Mouse (Mus musculus): ENCODE measurements around the gene Mapkapk3. TPM values are rescaled to one million over a fixed set of nuclear protein-coding genes. Genes with fewer than 3 reads are reported as not detected.
"Not testable (repeated sequence)": the region's sequence is repeated elsewhere in the genome, so short reads cannot be mapped to it uniquely, and the experiment has no call there.

Mapkapk3 gene
- polyA plus RNA-seq, 1 experiment from 2014 or later = 24.2 TPM

DNA sequence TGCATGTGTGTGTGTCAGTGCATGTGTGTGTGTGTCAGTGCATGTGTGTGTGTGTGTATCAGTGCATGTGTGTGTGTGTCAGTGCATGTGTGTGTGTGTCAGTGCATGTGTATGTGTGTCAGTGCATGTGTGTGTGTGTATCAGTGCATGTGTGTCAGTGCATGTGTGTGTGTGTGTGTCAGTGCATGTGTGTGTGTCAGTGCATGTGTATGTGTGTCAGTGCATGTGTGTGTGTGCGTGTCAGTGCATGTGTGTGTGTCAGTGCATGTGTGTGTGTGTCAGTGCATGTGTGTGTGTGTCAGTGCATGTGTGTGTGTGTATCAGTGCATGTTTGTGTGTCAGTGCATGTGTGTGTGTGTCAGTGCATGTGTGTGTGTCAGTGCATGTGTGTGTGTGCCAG lies 17.0 kb upstream of the Mapkapk3 start:
- ATAC-seq (ENCODE audit: insufficient number of reproducible peaks, low FRiP score, low TSS enrichment, low read depth); H3K4me2 ChIP-seq; H3K27me3 ChIP-seq; H3K27ac ChIP-seq; H3K9me3 ChIP-seq; H3K9ac ChIP-seq; H3K4me3 ChIP-seq; H3K36me3 ChIP-seq: not testable (repeated sequence)
- 96% methylated on average over 1 of the region's 1 CpGs for WGBS
- H3K4me1 ChIP-seq = peaks cover 21% of the 10 kb centered on the region

DNA sequence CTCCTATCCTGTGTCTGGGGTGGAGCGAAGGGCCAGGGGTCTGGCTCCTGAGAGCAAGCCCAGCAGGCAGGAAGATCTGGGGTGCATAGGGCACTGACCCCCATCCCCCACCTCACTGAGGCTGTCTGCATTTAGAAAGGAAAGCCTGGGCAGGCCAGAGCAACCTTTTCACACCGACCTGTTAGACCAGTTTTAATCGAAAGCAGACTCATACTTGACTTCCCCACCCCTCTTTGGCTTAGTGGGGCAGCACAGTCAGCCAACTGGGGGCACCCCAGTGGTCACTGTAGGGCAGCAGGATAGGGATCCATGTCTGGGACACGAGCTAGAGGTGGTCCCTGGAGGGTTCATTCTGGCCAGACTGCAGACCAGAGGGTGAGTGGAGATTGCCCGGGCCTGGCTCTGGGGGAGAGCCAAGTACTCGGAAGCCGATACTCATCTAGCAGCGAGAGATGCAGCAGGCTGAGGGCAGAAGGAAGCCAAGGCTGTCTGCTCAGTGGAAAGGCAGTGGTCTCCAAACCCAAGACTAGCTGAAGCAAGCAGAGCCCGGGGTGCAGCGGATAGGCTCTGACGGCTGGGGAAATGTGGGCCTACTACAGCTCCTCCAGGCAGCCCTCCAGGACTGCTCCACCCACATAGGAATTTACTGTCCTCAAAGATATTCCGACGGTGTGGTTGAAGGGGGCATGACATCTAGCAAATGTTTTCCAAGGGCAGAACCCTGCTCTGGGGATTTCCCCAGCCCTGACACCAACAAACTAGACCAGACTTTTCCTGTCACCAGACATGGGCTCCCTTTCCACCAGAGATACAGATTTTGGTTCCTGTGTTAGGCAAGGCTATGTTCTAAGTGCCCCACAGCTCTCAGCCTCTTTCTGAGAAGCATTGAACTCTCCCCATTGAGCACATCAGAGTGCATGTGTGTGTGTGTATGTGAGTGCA lies 16.2 kb upstream of the Mapkapk3 start:
- Histone ChIP-seq H3K27me3 (no peaks in the 10 kb centered on the region), H3K9ac (no peak overlapping the region), H3K9me3 (no peaks in the 10 kb centered on the region), H3K4me2 (no peak overlapping the region), H3K4me3 (no peak overlapping the region), H3K36me3 (peaks cover 16% of the 10 kb centered on the region), H3K4me1 (peaks cover 21% of the 10 kb centered on the region), H3K27ac (no peak overlapping the region; the same call in 1 of the 2 replicates)
- WGBS = 43% methylated on average over 13 of the region's 13 CpGs
- no peak for ATAC-seq (ENCODE audit: insufficient number of reproducible peaks, low FRiP score, low TSS enrichment, low read depth)

- H3K4me1 ChIP-seq = peaks cover 21% of the 10 kb centered on the region
- H3K4me3 ChIP-seq = no peak overlapping the region
- peaks cover 24% of the 10 kb centered on the region for H3K36me3 ChIP-seq
- WGBS = 79% methylated on average over 4 of the region's 4 CpGs
- H3K27me3 ChIP-seq = no peaks in the 10 kb centered on the region
- H3K4me2 ChIP-seq = no peak overlapping the region
- H3K9ac ChIP-seq = no peak overlapping the region
- no peak overlapping the region for H3K27ac ChIP-seq
- no peaks in the 10 kb centered on the region for H3K9me3 ChIP-seq
- no peak for ATAC-seq (ENCODE audit: insufficient number of reproducible peaks, low FRiP score, low TSS enrichment, low read depth)
Measured at GRCm38 (mm10) chr9:107305012-107305411, 15.3 kb upstream of the Mapkapk3 start.

GRCm38 (mm10) chr9:107304383-107304782 lies 14.7 kb upstream of the Mapkapk3 start:
- Histone ChIP-seq H3K27me3 (no peaks in the 10 kb centered on the region), H3K4me3 (no peak overlapping the region), H3K4me2 (no peak overlapping the region), H3K36me3 (peaks cover 27% of the 10 kb centered on the region), H3K9me3 (no peaks in the 10 kb centered on the region), H3K27ac (no peak overlapping the region), H3K9ac (no peak overlapping the region), H3K4me1 (peaks cover 21% of the 10 kb centered on the region)
- WGBS = 89% methylated on average over 3 of the region's 3 CpGs
- ATAC-seq (ENCODE audit: insufficient number of reproducible peaks, low FRiP score, low TSS enrichment, low read depth) = no peak

- Histone ChIP-seq H3K36me3 (peaks cover 27% of the 10 kb centered on the region), H3K9ac (no peak overlapping the region), H3K27me3 (no peaks in the 10 kb centered on the region), H3K9me3 (no peaks in the 10 kb centered on the region), H3K4me1 (peaks cover 23% of the 10 kb centered on the region), H3K4me2 (no peak overlapping the region), H3K27ac (no peak overlapping the region), H3K4me3 (no peak overlapping the region)
- ATAC-seq (ENCODE audit: insufficient number of reproducible peaks, low FRiP score, low TSS enrichment, low read depth) = no peak
- WGBS = 77% methylated on average over 5 of the region's 5 CpGs
Measured at GRCm38 (mm10) chr9:107303900-107304299, 14.2 kb upstream of the Mapkapk3 start.

DNA sequence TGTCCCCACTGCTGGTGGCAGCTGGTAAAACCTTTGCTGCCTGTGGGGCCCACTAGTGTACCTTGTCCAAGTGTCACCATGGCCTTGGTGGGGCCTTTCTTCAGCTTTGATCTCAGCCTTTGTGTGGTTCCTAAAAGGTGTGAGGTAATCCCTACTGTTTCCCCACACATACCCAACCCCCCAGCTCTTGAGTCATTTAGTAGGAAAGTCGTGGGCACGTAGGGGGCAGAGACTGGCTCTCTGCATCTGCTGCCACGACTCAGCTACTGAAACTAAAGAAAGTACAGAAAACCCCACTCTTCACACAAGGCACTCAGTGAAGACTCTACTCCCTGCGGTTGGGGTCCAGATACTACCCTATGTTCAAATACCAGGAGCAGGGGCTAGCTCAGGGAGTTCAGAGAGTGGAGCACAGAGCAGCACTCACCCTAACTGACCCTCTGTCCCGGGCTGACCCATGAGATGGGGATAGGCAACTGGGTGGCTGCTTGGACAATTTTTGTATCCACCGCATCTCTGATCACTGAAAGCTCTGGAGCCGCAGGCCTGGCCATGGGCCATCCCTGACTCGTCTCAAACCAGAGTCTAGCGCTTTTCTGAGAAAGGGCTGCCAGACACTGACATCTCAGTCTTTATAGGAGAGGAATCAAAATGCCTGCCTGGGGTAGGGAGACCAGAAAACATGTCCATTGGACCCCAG lies 13.6 kb upstream of the Mapkapk3 start:
- H3K36me3 ChIP-seq = peaks cover 27% of the 10 kb centered on the region
- H3K9ac ChIP-seq = no peak overlapping the region
- no peaks in the 10 kb centered on the region for H3K27me3 ChIP-seq
- ATAC-seq (ENCODE audit: insufficient number of reproducible peaks, low FRiP score, low TSS enrichment, low read depth) = no peak
- H3K9me3 ChIP-seq = no peaks in the 10 kb centered on the region
- H3K27ac ChIP-seq = no peak overlapping the region
- peaks cover 27% of the 10 kb centered on the region for H3K4me1 ChIP-seq
- H3K4me2 ChIP-seq = no peak overlapping the region
- no peak overlapping the region for H3K4me3 ChIP-seq
- 76% methylated on average over 9 of the region's 9 CpGs for WGBS

GRCm38 (mm10) chr9:107302592-107302991 lies 12.9 kb upstream of the Mapkapk3 start:
- H3K27me3 ChIP-seq = no peaks in the 10 kb centered on the region
- no peaks in the 10 kb centered on the region for H3K9me3 ChIP-seq
- H3K27ac ChIP-seq = no peak overlapping the region
- H3K36me3 ChIP-seq = peaks cover 27% of the 10 kb centered on the region
- peaks cover 26% of the 10 kb centered on the region for H3K4me1 ChIP-seq
- no peak for ATAC-seq (ENCODE audit: insufficient number of reproducible peaks, low FRiP score, low TSS enrichment, low read depth)
- H3K4me2 ChIP-seq = no peak overlapping the region
- 71% methylated on average over 7 of the region's 7 CpGs for WGBS
- no peak overlapping the region for H3K4me3 ChIP-seq
- H3K9ac ChIP-seq = no peak overlapping the region

GRCm38 (mm10) chr9:107301554-107302331 lies 12.1 kb upstream of the Mapkapk3 start:
- Histone ChIP-seq H3K9ac (no peak overlapping the region), H3K4me2 (no peak overlapping the region), H3K27ac (no peak overlapping the region), H3K36me3 (peaks cover 27% of the 10 kb centered on the region), H3K9me3 (no peaks in the 10 kb centered on the region), H3K27me3 (no peaks in the 10 kb centered on the region), H3K4me1 (peaks cover 30% of the 10 kb centered on the region), H3K4me3 (no peak overlapping the region)
- ATAC-seq (ENCODE audit: insufficient number of reproducible peaks, low FRiP score, low TSS enrichment, low read depth) = no peak
- WGBS = 82% methylated on average over 17 of the region's 17 CpGs

- Histone ChIP-seq H3K27ac (no peak overlapping the region), H3K9me3 (no peaks in the 10 kb centered on the region), H3K4me1 (peaks cover 27% of the 10 kb centered on the region), H3K27me3 (no peaks in the 10 kb centered on the region), H3K9ac (no peak overlapping the region), H3K4me3 (no peak overlapping the region), H3K4me2 (no peak overlapping the region), H3K36me3 (peaks cover 27% of the 10 kb centered on the region)
- 89% methylated on average over 30 of the region's 30 CpGs for WGBS
- no peak for ATAC-seq (ENCODE audit: insufficient number of reproducible peaks, low FRiP score, low TSS enrichment, low read depth)
Measured at GRCm38 (mm10) chr9:107300224-107300973, 10.7 kb upstream of the Mapkapk3 start.

GRCm38 (mm10) chr9:107299783-107300182 lies 10.1 kb upstream of the Mapkapk3 start:
- no peaks in the 10 kb centered on the region for H3K27me3 ChIP-seq
- no peak overlapping the region for H3K4me2 ChIP-seq
- no peak overlapping the region for H3K27ac ChIP-seq
- no peaks in the 10 kb centered on the region for H3K9me3 ChIP-seq
- H3K4me3 ChIP-seq = no peak overlapping the region
- no peak overlapping the region for H3K9ac ChIP-seq
- H3K36me3 ChIP-seq = peaks cover 27% of the 10 kb centered on the region
- WGBS = 88% methylated on average over 7 of the region's 7 CpGs
- no peak for ATAC-seq (ENCODE audit: insufficient number of reproducible peaks, low FRiP score, low TSS enrichment, low read depth)
- H3K4me1 ChIP-seq = peaks cover 24% of the 10 kb centered on the region

DNA sequence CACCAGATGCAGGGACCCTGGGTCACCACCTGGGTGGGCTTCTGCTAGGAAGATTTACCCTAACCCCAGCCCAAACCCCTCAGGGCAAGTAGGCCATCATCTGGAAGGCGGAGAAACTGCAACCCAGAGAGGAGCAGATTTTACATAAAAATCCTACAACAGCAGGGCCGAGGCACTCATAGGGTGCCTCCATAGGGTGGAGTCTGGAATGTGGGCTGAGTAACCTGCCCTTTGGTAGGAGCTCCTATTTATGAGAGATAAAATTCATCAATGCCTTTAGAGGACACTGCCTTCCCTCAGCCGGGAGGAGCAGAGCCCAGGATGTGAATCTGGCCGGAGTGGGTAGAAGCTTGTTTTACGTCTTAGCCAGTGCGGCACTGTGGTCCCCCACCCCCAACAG lies 9.2 kb upstream of the Mapkapk3 start:
- 70% methylated on average over 6 of the region's 6 CpGs for WGBS
- Histone ChIP-seq H3K36me3 (peaks cover 27% of the 10 kb centered on the region), H3K4me2 (no peak overlapping the region), H3K27me3 (no peaks in the 10 kb centered on the region), H3K27ac (no peak overlapping the region), H3K4me3 (peak overlapping the region; percentile 9; the same call in 1 of the 2 replicates), H3K9ac (no peak overlapping the region), H3K9me3 (no peaks in the 10 kb centered on the region), H3K4me1 (peaks cover 27% of the 10 kb centered on the region)
- no peak for ATAC-seq (ENCODE audit: insufficient number of reproducible peaks, low FRiP score, low TSS enrichment, low read depth)

Measured in limb, embryonic 15.5 days (tissue).